Mouse (Mus musculus) stomach, embryonic 15.5 days (tissue): ENCODE measurements around the gene Cntln. TPM values are rescaled to one million over a fixed set of nuclear protein-coding genes. Genes with fewer than 3 reads are reported as not detected.

ENCODE experiments used
- ATAC-seq: fragments of 200-750 bp; cut with Nextera tagmentation; 2 replicates; pipeline ENCODE4 v1.8.0; 2017; ENCODE audit warnings: low read depth, moderate number of reproducible peaks, moderate TSS enrichment; ENCODE audit not compliant: insufficient read depth, low FRiP score
- H3K27ac ChIP-seq: fragments of 300-500 bp; sonication (generic); 2 replicates; pipeline ENCODE4 v1.5.1; 2015; ENCODE audit warnings: mild to moderate bottlenecking, inconsistent platforms
- H3K27me3 ChIP-seq: fragments of 300-500 bp; sonication (generic); replicated peaks from 2 replicates; pipeline ENCODE4 v1.6.1; 2015; ENCODE audit warnings: inconsistent platforms
- H3K36me3 ChIP-seq: fragments of 300-500 bp; sonication (generic); 2 replicates; pipeline ENCODE4 v1.6.1; 2015; ENCODE audit warnings: inconsistent platforms
- H3K4me1 ChIP-seq: fragments of 300-500 bp; sonication (generic); 2 replicates; pipeline ENCODE4 v1.6.1; 2015; ENCODE audit warnings: inconsistent platforms
- H3K4me2 ChIP-seq: fragments of 300-500 bp; sonication (generic); 2 replicates; pipeline ENCODE4 v1.6.1; 2015; ENCODE audit warnings: mild to moderate bottlenecking, inconsistent platforms
- H3K4me3 ChIP-seq: fragments of 300-500 bp; sonication (generic); replicated peaks from 2 replicates; pipeline ENCODE4 v1.5.1; 2015; ENCODE audit warnings: inconsistent platforms
- H3K9ac ChIP-seq: fragments of 300-500 bp; sonication (generic); 2 replicates; pipeline ENCODE4 v1.6.1; 2015; ENCODE audit warnings: inconsistent platforms
- H3K9me3 ChIP-seq: fragments of 300-500 bp; sonication (generic); 2 replicates; pipeline ENCODE4 v1.6.1; 2016; ENCODE audit warnings: inconsistent platforms
- WGBS: fragments of 180-500 bp; shearing (Covaris S2); methylation state at CpG from one replicate; pipeline ENCODE4 v1.1.7; 2015; 5-methylcytosine and 5-hydroxymethylcytosine counted together
- polyA plus RNA-seq: library from polyadenylated mRNA; unstranded; fragments of >200 nt; fragmentation: Nextera tagmentation; extraction: Ambion mirVana; gene quantifications from 2 replicates; pipeline ENCODE4 v1.2.1, GENCODE M21; 2015

Cntln gene
- polyA plus RNA-seq, 1 experiment from 2014 or later: 11.2 TPM

DNA sequence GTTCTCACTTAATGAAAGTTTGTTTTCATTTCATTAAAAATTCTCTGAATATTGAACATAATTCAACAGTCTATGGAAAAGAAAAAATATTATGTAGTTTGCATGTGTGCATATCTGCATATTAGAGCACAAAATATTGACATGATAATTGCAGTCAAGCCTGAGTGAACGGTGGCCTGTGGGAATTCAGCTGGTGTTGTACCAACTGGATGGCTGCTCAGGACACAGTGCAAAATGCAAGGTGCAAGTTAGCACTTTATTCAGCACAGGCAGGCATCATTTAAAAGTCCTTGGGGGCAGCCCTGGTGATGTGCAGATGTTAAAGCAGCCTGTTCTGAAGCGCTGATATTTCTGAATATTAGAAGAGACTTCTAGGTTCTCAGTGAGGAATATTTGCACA lies 58.5 kb downstream of the Cntln start:
- H3K4me2 ChIP-seq: no peak overlapping the region
- no peaks in the 10 kb centered on the region for H3K27me3 ChIP-seq
- no peaks in the 10 kb centered on the region for H3K9me3 ChIP-seq
- no peak overlapping the region for H3K27ac ChIP-seq
- no peak for ATAC-seq
- H3K4me1 ChIP-seq: no peaks in the 10 kb centered on the region
- no peak overlapping the region for H3K4me3 ChIP-seq
- 86% methylated on average over 2 of the region's 2 CpGs for WGBS
- no peak overlapping the region for H3K9ac ChIP-seq
- H3K36me3 ChIP-seq: no peaks in the 10 kb centered on the region

DNA sequence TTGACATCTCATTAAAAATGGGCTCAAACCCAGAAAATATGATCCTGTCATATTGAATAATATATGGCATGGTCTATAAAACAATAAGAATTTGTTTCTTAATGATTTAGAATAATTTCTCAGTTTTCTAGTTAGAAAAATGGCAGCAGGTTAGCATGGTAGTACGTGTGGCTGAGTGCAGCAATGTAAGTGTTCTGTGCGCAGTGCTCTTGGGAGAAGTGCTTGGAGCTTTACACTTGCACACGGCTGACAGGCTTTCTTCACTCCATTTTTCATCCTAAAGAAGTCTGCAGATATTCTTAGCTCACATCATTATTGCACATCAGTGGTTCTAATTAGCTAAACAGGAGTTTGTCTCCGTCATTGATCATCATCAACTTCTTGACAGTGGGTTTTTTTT lies 60.0 kb downstream of the Cntln start:
- Histone ChIP-seq H3K9ac (no peak overlapping the region), H3K4me2 (no peak overlapping the region), H3K9me3 (no peaks in the 10 kb centered on the region), H3K4me1 (no peaks in the 10 kb centered on the region), H3K36me3 (no peaks in the 10 kb centered on the region), H3K27ac (no peak overlapping the region), H3K4me3 (no peak overlapping the region), H3K27me3 (no peaks in the 10 kb centered on the region)
- ATAC-seq: no peak
- 80% methylated on average over 4 of the region's 4 CpGs for WGBS

- H3K27me3 ChIP-seq: no peaks in the 10 kb centered on the region
- no peak overlapping the region for H3K27ac ChIP-seq
- WGBS: 84% methylated on average over 3 of the region's 3 CpGs
- H3K4me3 ChIP-seq: no peak overlapping the region
- H3K4me1 ChIP-seq: no peaks in the 10 kb centered on the region
- no peak overlapping the region for H3K9ac ChIP-seq
- no peaks in the 10 kb centered on the region for H3K9me3 ChIP-seq
- ATAC-seq: no peak
- H3K4me2 ChIP-seq: no peak overlapping the region
- H3K36me3 ChIP-seq: no peaks in the 10 kb centered on the region
Observed at GRCm38 (mm10) chr4:84946450-84946849, 62.3 kb downstream of the Cntln start.

DNA sequence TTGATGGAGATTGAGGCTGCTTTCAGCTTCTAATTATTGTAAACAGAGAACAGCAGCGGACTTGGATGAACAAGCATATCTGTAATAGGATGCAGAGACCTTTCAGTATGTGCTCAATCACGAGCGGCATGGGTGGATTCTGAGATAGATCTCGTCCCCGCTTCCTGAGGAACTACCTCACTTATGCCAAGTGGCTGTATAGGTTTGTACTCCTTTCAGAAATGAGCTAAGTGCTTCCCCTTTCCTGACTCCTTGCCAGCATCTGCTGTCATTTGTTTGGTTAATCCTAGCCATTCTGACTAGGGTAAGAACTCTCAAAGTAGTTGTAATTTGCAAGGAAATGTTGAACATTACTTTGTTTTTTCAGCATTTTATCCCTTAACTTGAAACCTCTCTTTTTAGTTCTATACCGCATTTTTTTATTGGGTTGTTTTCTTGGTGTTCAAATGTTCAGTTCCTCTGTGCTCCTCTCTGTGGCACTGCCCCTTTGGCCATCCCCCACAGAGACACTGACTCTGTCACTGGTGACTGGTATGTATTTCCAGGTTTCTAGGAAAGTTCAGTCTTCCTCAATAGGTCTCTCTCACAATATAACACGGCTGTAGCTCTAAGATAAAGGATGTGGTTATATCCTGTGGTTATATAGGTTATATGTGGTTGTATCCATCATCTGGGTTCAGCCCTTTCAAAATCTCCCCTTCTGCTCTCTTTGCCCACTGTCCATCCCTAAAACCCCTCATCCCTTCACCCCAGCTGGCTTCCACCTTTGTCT lies 93.0 kb downstream of the Cntln start:
- no peak overlapping the region for H3K9ac ChIP-seq
- no peaks in the 10 kb centered on the region for H3K27me3 ChIP-seq
- H3K27ac ChIP-seq: no peak overlapping the region
- H3K9me3 ChIP-seq: no peaks in the 10 kb centered on the region
- 70% methylated on average over 7 of the region's 7 CpGs for WGBS
- no peaks in the 10 kb centered on the region for H3K36me3 ChIP-seq
- no peak for ATAC-seq
- no peak overlapping the region for H3K4me2 ChIP-seq
- no peaks in the 10 kb centered on the region for H3K4me1 ChIP-seq
- H3K4me3 ChIP-seq: no peak overlapping the region

- WGBS: 78% methylated on average over 10 of the region's 10 CpGs
- no peaks in the 10 kb centered on the region for H3K4me1 ChIP-seq
- H3K27ac ChIP-seq: no peak overlapping the region
- no peaks in the 10 kb centered on the region for H3K36me3 ChIP-seq
- H3K9ac ChIP-seq: no peak overlapping the region
- H3K4me3 ChIP-seq: no peak overlapping the region
- no peaks in the 10 kb centered on the region for H3K27me3 ChIP-seq
- ATAC-seq: no peak
- no peak overlapping the region for H3K4me2 ChIP-seq
- H3K9me3 ChIP-seq: no peaks in the 10 kb centered on the region
Observed at GRCm38 (mm10) chr4:84995520-84996348, 111.6 kb downstream of the Cntln start.

DNA sequence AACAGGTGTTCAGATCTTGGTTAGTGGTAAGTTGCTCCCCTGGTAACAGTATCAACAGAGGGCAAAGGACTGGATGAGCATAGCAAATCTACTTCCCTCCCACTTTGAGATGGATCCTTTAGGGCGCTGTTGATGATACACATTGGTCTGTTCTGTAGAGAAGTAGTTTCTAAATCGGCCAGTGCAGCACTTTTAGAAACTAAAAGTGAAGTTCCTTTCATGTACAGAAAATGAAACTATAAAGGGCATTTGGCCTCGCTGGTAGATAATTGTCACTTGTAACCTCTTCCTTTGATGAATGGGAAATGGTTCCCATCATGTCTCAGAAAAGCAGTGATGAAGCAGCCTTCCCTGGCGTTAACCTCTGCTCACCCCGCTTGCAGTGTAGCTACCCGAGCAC lies 121.5 kb downstream of the Cntln start:
- Histone ChIP-seq H3K27ac (no peak overlapping the region), H3K4me1 (no peaks in the 10 kb centered on the region), H3K4me3 (no peak overlapping the region), H3K27me3 (no peaks in the 10 kb centered on the region), H3K36me3 (no peaks in the 10 kb centered on the region), H3K4me2 (no peak overlapping the region), H3K9ac (no peak overlapping the region), H3K9me3 (no peaks in the 10 kb centered on the region)
- no peak for ATAC-seq
- WGBS: 74% methylated on average over 6 of the region's 6 CpGs

DNA sequence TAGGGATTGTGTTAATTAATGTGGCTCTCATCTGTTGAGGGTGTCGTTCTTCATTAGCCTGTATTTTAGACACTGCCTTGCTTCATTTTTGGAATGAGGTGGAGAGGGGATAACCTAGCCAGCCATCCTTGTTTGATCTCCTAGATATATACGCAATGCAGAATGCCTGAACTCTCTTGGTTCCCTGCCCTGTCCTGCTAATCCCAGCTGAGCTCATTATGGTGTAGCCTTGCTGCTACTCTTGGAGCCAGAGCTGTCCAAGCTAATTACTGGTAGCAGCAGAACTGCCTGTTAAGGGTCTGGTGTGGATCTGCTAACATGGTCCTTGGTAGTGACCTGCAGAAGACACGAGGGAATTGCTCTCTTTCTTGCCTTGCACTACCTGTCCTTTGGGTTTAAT lies 122.7 kb downstream of the Cntln start:
- WGBS: 82% methylated on average over 3 of the region's 3 CpGs
- Histone ChIP-seq H3K27me3 (no peaks in the 10 kb centered on the region), H3K4me2 (no peak overlapping the region), H3K9me3 (no peaks in the 10 kb centered on the region), H3K4me1 (no peaks in the 10 kb centered on the region), H3K27ac (no peak overlapping the region), H3K4me3 (no peak overlapping the region), H3K36me3 (no peaks in the 10 kb centered on the region), H3K9ac (no peak overlapping the region)
- no peak for ATAC-seq

GRCm38 (mm10) chr4:85010846-85011245 lies 126.7 kb downstream of the Cntln start:
- no peak overlapping the region for H3K4me3 ChIP-seq
- H3K9ac ChIP-seq: no peak overlapping the region
- no peak overlapping the region for H3K4me2 ChIP-seq
- H3K27me3 ChIP-seq: no peaks in the 10 kb centered on the region
- ATAC-seq: no peak
- no peaks in the 10 kb centered on the region for H3K9me3 ChIP-seq
- H3K27ac ChIP-seq: no peak overlapping the region
- no peaks in the 10 kb centered on the region for H3K36me3 ChIP-seq
- no peaks in the 10 kb centered on the region for H3K4me1 ChIP-seq

DNA sequence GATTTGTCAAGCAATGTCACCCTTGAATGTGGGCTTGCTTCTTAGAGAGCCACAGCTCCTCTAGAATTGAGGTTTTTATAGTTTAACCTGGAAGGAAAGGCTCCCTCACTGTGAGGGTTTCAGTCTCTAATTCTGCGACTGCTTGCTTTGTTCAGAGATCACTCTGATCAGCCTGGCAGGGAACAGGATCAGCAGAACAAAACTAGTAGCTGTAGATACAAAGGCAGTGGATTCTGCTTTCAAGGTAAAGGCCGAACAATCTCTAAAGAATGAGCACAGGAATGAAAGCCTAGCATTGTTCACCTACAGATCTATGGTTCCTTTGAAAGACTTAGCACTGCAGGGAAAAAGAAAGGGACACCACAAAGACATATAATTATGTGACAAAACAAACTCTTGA lies 161.6 kb downstream of the Cntln start:
- Histone ChIP-seq H3K4me1 (no peaks in the 10 kb centered on the region), H3K9me3 (no peaks in the 10 kb centered on the region), H3K27me3 (no peaks in the 10 kb centered on the region), H3K36me3 (no peaks in the 10 kb centered on the region), H3K9ac (no peak overlapping the region), H3K4me2 (no peak overlapping the region), H3K4me3 (no peak overlapping the region), H3K27ac (no peak overlapping the region)
- ATAC-seq: no peak
- 71% methylated on average over 2 of the region's 2 CpGs for WGBS

- 77% methylated on average over 8 of the region's 8 CpGs for WGBS
- no peak for ATAC-seq
- Histone ChIP-seq H3K4me1 (no peaks in the 10 kb centered on the region), H3K4me2 (no peak overlapping the region), H3K27me3 (no peaks in the 10 kb centered on the region), H3K36me3 (no peaks in the 10 kb centered on the region), H3K9me3 (no peaks in the 10 kb centered on the region), H3K9ac (no peak overlapping the region), H3K27ac (no peak overlapping the region), H3K4me3 (no peak overlapping the region)
Observed at GRCm38 (mm10) chr4:85049933-85050553, 165.9 kb downstream of the Cntln start.

DNA sequence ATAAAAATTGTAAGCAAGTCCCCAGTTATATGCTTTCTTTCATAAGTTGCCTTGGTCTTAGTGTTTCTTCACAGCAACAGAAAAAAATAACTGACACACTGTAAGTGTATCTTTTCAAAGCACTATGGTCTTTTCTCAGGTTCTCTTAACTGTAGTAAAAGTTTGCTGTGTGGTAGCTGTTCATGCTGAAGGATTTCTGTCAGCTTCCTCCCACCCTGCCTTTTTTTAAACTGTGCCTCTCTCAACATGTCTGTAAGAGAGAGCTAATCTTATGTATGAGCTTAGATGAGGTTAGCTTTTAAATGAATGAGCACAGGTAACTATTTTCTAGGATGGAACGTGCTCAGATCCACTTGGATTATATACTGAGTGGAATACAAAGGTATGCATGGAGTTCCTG lies 170.5 kb downstream of the Cntln start:
- Histone ChIP-seq H3K9ac (no peak overlapping the region), H3K27ac (no peak overlapping the region), H3K36me3 (no peaks in the 10 kb centered on the region), H3K9me3 (no peaks in the 10 kb centered on the region), H3K4me1 (no peaks in the 10 kb centered on the region), H3K4me3 (no peak overlapping the region), H3K4me2 (no peak overlapping the region), H3K27me3 (no peaks in the 10 kb centered on the region)
- no peak for ATAC-seq
- WGBS: 73% methylated on average over 1 of the region's 1 CpGs

- Histone ChIP-seq H3K4me2 (no peak overlapping the region), H3K9me3 (no peaks in the 10 kb centered on the region), H3K36me3 (no peaks in the 10 kb centered on the region), H3K4me1 (no peaks in the 10 kb centered on the region), H3K9ac (no peak overlapping the region), H3K27me3 (no peaks in the 10 kb centered on the region), H3K4me3 (no peak overlapping the region), H3K27ac (no peak overlapping the region)
- ATAC-seq: no peak
- WGBS: 87% methylated on average over 2 of the region's 2 CpGs
Observed at GRCm38 (mm10) chr4:85059598-85059997, 175.5 kb downstream of the Cntln start.
